10 mouse cellular contexts compared by ENCODE assay signal in the genomic region with DNA sequence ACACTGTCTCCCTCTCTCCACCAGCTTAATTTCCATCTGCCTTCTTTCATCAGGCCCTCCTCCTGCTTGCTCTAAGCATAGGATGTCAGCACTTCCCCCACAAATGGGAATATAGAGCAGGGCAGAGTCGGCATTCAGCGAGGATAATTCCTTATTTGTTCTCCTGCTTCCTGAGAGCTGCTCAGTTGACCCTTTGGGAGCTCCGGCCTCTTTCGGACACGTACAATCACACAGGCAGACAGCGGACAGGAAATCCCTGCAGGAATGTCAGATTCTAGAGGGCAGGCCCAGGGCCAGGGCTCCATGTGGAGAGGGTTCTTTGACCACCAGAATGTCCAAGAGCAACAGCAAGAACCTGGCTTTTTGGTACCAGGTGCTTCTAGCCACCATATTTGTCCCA. TPM values are rescaled to one million over a fixed set of nuclear protein-coding genes. Genes with fewer than 3 reads are reported as not detected.
DNase-seq lines count a peak whose midpoint lies in the region; ATAC-seq lines count a peak whose summit lies in the region.
"Had no signal": no experiment of that assay in that cellular context is flagged by ENCODE, and none has a peak within 500 bp of the region (broad histone marks: within the 10 kb centered on the region; RNA-seq: fewer than 3 reads in every experiment).

No protein-coding gene starts in this region.

- no peak overlapping the region for H3K27ac ChIP-seq in heart, embryonic 11.5 days (ENCODE audit: low read depth, low read length)

- H3K4me3 ChIP-seq in heart, embryonic 11.5 days (ENCODE audit: low read depth, low read length): no peak overlapping the region
- H3K4me3 ChIP-seq: megakaryocyte, embryonic 14.5 days had no signal

- WGBS in heart, embryonic 11.5 days (ENCODE audit: insufficient replicate concordance): 12% methylated on average over 6 of the region's 6 CpGs

- ATAC-seq in heart, embryonic 11.5 days (replicated peaks; ENCODE audit: insufficient number of reproducible peaks, low FRiP score, low TSS enrichment): no peak
- no peak for ATAC-seq in CD4-positive, CD25-positive, alpha-beta regulatory T cell, adult 4 months

- DNase-seq in heart, postnatal 10 days: peak; percentile 10 to 21
- peak; percentile 22 for DNase-seq in retina, postnatal 1 day
- DNase-seq in retina, embryonic 14.5 days (ENCODE audit: low spot score): no peak
- DNase-seq in embryo, embryonic 9.5 days (ENCODE audit: extremely low spot score): peak; percentile 51
- no peak for DNase-seq in thymus, postnatal 10 days (ENCODE audit: low spot score in 2 of 2)

- no peak overlapping the region; the same call in 1 of the 2 replicates for H3K4me2 ChIP-seq in heart, embryonic 11.5 days

- H3K9me3 ChIP-seq in heart, embryonic 11.5 days (replicated peaks; ENCODE audit: control insufficient read depth, low read length): no peaks in the 10 kb centered on the region
- H3K9me3 ChIP-seq: megakaryocyte, embryonic 14.5 days had no signal

- intact Hi-C loops in heart, postnatal 10 days (cut with DNase I): no loop called here

- no peaks in the 10 kb centered on the region for H3K36me3 ChIP-seq in heart, embryonic 11.5 days (ENCODE audit: control insufficient read depth, insufficient read depth, low read length)

- peaks cover 6% of the 10 kb centered on the region; the same call in 1 of the 2 replicates for H3K27me3 ChIP-seq in heart, embryonic 11.5 days (ENCODE audit: control insufficient read depth, insufficient read depth, low read length)

- peaks cover 8% of the 10 kb centered on the region for H3K4me1 ChIP-seq in heart, embryonic 11.5 days (ENCODE audit: control insufficient read depth, insufficient read depth, low read length)

- no peak overlapping the region for H3K9ac ChIP-seq in heart, embryonic 11.5 days (ENCODE audit: low read depth, low read length)

RNA-seq across cellular contexts. Expression of gene Cnpy1, which starts 9.5 kb away (rescaled TPM):
- total RNA-seq in heart, postnatal 10 days (2021): not detected
- polyA plus RNA-seq in heart, embryonic 11.5 days (2014; fragmentation: Nextera tagmentation; extraction: Ambion mirVana): not detected in 2 replicates
- polyA plus RNA-seq in CD4-positive, CD25-positive, alpha-beta regulatory T cell, adult 4 months (2017; shearing (Covaris generic)): not detected
- total RNA-seq: gastrocnemius, adult 8-10 months had no signal
- polyA plus RNA-seq: liver, adult 2 months had no signal

Comparison
In these comparisons a context has a peak if more than half of its experiments do, and no peak if none do; other contexts are left out.
1. DNase-seq: peak in heart, postnatal 10 days (2 of 2), retina, postnatal 1 day (single experiment) and embryo, embryonic 9.5 days (single experiment); none in retina, embryonic 14.5 days (single experiment) and thymus, postnatal 10 days (0 of 2).